Mouse (Mus musculus): ENCODE measurements at regions not wholly inside any gene's neighbourhood (a gene's known extent, or its start where the extent isn't known, plus 50 kb on each side); places are given as distances from the start of the nearest gene placed in this dataset.

DNA sequence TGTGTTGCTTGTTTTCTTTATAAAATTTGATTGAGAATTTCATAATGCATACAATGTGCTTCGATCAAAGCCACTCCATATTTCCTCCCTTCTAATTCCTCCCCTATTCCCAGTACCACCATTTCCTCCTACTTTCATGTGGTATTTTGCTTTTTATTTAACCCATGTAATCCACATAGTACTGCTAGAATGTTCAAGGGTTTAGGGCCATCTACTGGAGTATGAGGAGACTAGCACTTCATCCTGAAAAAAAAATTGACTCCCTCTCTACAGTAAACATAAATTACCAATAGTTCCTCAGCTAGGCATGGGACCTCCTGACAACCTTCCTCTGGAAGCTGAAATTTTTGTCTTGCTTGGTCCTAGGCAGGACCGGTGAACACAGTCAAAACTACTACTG is 163.0 kb downstream of the Gpr165 start:
- DNase-seq (ENCODE audit: low read depth, low spot score), result no peak

DNA sequence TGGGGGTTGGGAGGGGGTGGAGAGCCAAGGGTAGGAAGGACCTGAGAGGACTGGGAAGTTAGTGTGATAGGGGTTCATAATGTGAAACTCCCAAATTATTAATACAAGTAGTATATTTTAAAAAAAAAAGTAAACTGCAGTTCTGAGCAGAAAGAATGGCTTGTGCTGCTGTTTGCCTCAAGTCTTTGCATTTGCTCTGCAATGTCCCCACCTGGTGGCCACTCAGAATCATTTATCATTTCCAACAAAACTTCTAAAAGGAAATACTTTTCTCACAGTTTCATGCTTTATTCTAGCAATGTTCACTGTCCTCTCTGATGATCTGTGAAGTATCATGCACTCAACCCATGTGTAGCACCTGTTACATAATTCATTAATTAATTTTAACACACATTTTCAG is 165.5 kb downstream of the Gpr165 start:
- DNase-seq (ENCODE audit: low read depth, low spot score), result peak; percentile 4

DNA sequence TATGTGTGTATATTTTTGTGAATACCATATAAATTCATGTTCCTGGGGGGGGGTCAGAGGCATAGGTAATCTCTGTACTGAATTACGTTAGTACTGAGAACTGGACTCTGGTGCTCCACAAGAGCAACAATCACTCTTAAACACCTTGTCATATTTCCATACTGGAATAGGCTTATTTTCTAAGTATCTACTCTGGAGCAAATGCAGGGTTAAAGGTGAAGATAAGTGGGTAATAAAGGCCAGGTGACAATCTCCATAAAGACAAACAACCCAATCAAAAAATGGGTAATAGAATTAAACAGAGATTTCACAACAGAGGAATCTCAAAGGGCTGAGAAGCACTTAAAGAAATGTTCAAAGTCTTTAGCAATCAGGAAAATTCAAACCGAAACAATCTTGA is 165.9 kb downstream of the Gpr165 start:
- DNase-seq (ENCODE audit: low read depth, low spot score), result no peak

DNA sequence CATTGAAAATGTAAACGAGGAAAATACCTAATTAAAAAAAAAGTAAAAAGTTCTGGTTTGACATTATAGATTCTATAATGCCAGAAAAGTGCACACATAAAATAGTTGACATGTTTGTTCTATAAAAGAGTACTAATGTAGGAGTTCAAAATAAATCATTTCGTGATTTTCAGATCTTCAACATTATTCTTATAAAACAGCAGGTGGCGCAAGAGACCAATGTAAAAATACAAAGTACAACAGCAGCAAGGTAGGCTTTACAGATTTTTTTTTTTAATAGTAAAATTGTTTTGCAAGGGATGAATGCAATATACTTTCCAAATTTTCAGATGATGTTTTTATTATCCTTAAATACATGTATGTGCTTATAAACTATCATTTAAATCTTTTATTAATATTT is 171.8 kb upstream of the Pgr15l start:
- DNase-seq (ENCODE audit: low read depth, low spot score), result no peak

Data from ES-CJ7 (cell line).